Mouse (Mus musculus) heart, adult 8-10 months (tissue): ENCODE data around the gene Gabbr2. TPM values are rescaled to one million over a fixed set of nuclear protein-coding genes. Genes with fewer than 3 reads are reported as not detected.

Source experiments
- DNase-seq: peaks from one replicate; pipeline ENCODE4 v3.0.0; 2022; ENCODE audit warnings: low spot score
- total RNA-seq, 4 experiments: library from RNA; stranded (reverse); gene quantifications; 2 replicates each; pipeline ENCODE4 v1.2.4; 2022

Gene Gabbr2
- total RNA-seq, 4 experiments from 2014 or later, result 0.03 to 0.52 (median 0.18) TPM

- DNase-seq, result peak; percentile 8
These were observed 74.9 kb downstream of the Gabbr2 start for GRCm38 (mm10) chr4:46916786-46917185.

- peak; percentile 3 for DNase-seq
These were observed 75.7 kb downstream of the Gabbr2 start for GRCm38 (mm10) chr4:46915934-46916333.

GRCm38 (mm10) chr4:46915476-46915875 lies 76.2 kb downstream of the Gabbr2 start:
- DNase-seq, result no peak

- no peak for DNase-seq
These were observed 77.1 kb downstream of the Gabbr2 start for GRCm38 (mm10) chr4:46914606-46915005.

GRCm38 (mm10) chr4:46906036-46906691 lies 85.5 kb downstream of the Gabbr2 start:
- no peak for DNase-seq

- no peak for DNase-seq
These were observed 86.5 kb downstream of the Gabbr2 start for GRCm38 (mm10) chr4:46905152-46905551.

GRCm38 (mm10) chr4:46904129-46904528 lies 87.5 kb downstream of the Gabbr2 start:
- no peak for DNase-seq

GRCm38 (mm10) chr4:46898546-46898945 lies 93.1 kb downstream of the Gabbr2 start:
- DNase-seq, result no peak

GRCm38 (mm10) chr4:46897634-46898399 lies 93.9 kb downstream of the Gabbr2 start:
- DNase-seq, result no peak

GRCm38 (mm10) chr4:46894144-46894543 lies 97.5 kb downstream of the Gabbr2 start:
- DNase-seq, result no peak

- DNase-seq, result no peak
These were observed 102.5 kb downstream of the Gabbr2 start for GRCm38 (mm10) chr4:46889175-46889574.

GRCm38 (mm10) chr4:46885627-46886383 lies 105.9 kb downstream of the Gabbr2 start:
- no peak for DNase-seq

- no peak for DNase-seq
These were observed 107.5 kb downstream of the Gabbr2 start for GRCm38 (mm10) chr4:46884132-46884531.

- no peak for DNase-seq
These were observed 108.1 kb downstream of the Gabbr2 start for GRCm38 (mm10) chr4:46883546-46883945.

- no peak for DNase-seq
These were observed 108.6 kb downstream of the Gabbr2 start for GRCm38 (mm10) chr4:46883047-46883446.

- no peak for DNase-seq
These were observed 110.4 kb downstream of the Gabbr2 start for GRCm38 (mm10) chr4:46881271-46881670.

GRCm38 (mm10) chr4:46879943-46880342 lies 111.7 kb downstream of the Gabbr2 start:
- DNase-seq, result no peak

GRCm38 (mm10) chr4:46872750-46873149 lies 118.9 kb downstream of the Gabbr2 start:
- DNase-seq, result no peak

GRCm38 (mm10) chr4:46870157-46870556 lies 121.5 kb downstream of the Gabbr2 start:
- no peak for DNase-seq

- DNase-seq, result no peak
These were observed 122.3 kb downstream of the Gabbr2 start for GRCm38 (mm10) chr4:46869380-46869779.

- DNase-seq, result no peak
These were observed 122.8 kb downstream of the Gabbr2 start for GRCm38 (mm10) chr4:46868921-46869320.

- no peak for DNase-seq
These were observed 123.5 kb downstream of the Gabbr2 start for GRCm38 (mm10) chr4:46868181-46868580.
